Mouse (Mus musculus) erythroblast, embryonic 14.5 days (primary cell): ENCODE data around the gene Itpripl1.
"Not testable (repeated sequence)": the region's sequence is repeated elsewhere in the genome, so short reads cannot be mapped to it uniquely, and the experiment has no call there.

Experiments
- GATA1 ChIP-seq: IDR thresholded peaks from 2 replicates; pipeline ENCODE4 v1.6.1; 2012; ENCODE audit warnings: low read length, inconsistent platforms, mixed read lengths
- TAL1 ChIP-seq: IDR thresholded peaks from 3 replicates; pipeline ENCODE4 v1.6.1; 2012; ENCODE audit warnings: low read length, inconsistent platforms, mixed read lengths

DNA sequence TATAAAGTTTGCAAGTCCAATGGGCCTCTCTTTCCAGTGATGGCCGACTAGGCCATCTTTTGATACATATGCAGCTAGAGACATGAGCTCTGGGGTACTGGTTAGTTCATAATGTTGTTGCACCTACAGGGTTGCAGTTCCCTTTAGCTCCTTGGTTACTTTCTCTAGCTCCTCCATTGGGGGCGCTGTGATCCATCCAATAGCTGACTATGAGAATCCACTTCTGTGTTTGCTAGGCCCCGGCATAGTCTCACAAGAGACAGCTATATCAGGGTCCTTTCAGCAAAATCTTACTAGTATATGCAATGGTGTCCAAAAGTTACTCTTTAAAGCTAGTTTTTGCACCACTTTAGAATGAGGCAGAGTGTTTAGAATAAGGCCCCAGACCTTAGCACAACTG lies 8.0 kb downstream of the Itpripl1 start:
- not testable (repeated sequence) for TF ChIP-seq GATA1, TAL1
